Mouse (Mus musculus) kidney, embryonic 14.5 days (tissue): ENCODE measurements around the gene Ccn1. TPM values are rescaled to one million over a fixed set of nuclear protein-coding genes. Genes with fewer than 3 reads are reported as not detected.

ENCODE experiments used
- ATAC-seq: fragments of 200-750 bp; cut with Nextera tagmentation; 2 replicates; pipeline ENCODE4 v1.8.0; 2017; ENCODE audit warnings: moderate number of reproducible peaks, mild to moderate bottlenecking, moderate TSS enrichment, moderate library complexity; ENCODE audit not compliant: low FRiP score, low TSS enrichment
- H3K27ac ChIP-seq: fragments of 300-500 bp; sonication (generic); 2 replicates; pipeline ENCODE4 v1.5.1; 2014; ENCODE audit warnings: low read depth, mild to moderate bottlenecking, low read length, moderate library complexity, mixed read lengths
- H3K27me3 ChIP-seq: fragments of 300-500 bp; sonication (generic); 2 replicates; pipeline ENCODE4 v1.6.1; 2014; ENCODE audit warnings: mild to moderate bottlenecking, low read length; ENCODE audit not compliant: control insufficient read depth, insufficient read depth
- H3K36me3 ChIP-seq: fragments of 300-500 bp; sonication (generic); 2 replicates; pipeline ENCODE4 v1.6.1; 2014; ENCODE audit warnings: low read length, mixed read lengths; ENCODE audit not compliant: control insufficient read depth, insufficient read depth
- H3K4me1 ChIP-seq: fragments of 300-500 bp; sonication (generic); 2 replicates; pipeline ENCODE4 v1.6.1; 2014; ENCODE audit warnings: low read length, mixed read lengths; ENCODE audit not compliant: control insufficient read depth, insufficient read depth
- H3K4me2 ChIP-seq: fragments of 300-500 bp; sonication (generic); replicated peaks from 2 replicates; pipeline ENCODE4 v1.6.1; 2014; ENCODE audit warnings: low read depth, mild to moderate bottlenecking, low read length
- H3K4me3 ChIP-seq: fragments of 300-500 bp; sonication (generic); 2 replicates; pipeline ENCODE4 v1.5.1; 2014; ENCODE audit warnings: mild to moderate bottlenecking, low read length
- H3K9ac ChIP-seq: fragments of 300-500 bp; sonication (generic); 2 replicates; pipeline ENCODE4 v1.6.1; 2014; ENCODE audit warnings: low read depth, mild to moderate bottlenecking, low read length, moderate library complexity
- H3K9me3 ChIP-seq: fragments of 300-500 bp; sonication (generic); 2 replicates; pipeline ENCODE4 v1.6.1; 2016; ENCODE audit warnings: low read length; ENCODE audit not compliant: control insufficient read depth
- WGBS: fragments of 180-500 bp; shearing (Covaris S2); extraction: QIAGEN DNeasy Blood & Tissue Kit; methylation state at CpG from one replicate; pipeline ENCODE4 v1.1.7; 2014; 5-methylcytosine and 5-hydroxymethylcytosine counted together
- polyA plus RNA-seq: library from polyadenylated mRNA; unstranded; fragments of >200 nt; fragmentation: Nextera tagmentation; extraction: Ambion mirVana; gene quantifications from 2 replicates; pipeline ENCODE4 v1.2.1, GENCODE M21; 2014

The Ccn1 gene
- polyA plus RNA-seq, 1 experiment from 2014 or later = 30.9 TPM

DNA sequence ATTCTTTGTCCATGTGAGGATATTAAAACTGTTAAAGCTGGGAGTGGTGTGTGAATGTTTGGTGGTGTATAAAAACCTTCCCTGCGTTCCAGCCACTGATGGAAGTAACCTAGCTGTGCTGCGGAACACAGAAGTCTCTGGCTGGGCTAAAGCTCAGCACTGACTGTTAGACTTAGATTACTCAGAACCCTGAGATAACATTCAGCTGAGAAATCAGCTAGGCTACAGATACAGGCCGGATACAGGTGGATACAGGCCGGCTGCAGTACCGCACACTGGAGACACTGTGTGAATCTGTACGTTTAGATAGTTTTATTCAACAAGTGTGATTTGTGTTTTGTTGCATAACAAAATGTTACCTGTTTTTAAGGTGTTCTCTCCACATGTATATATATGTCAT, 49.0 kb downstream of the Ccn1 start:
- no peak overlapping the region for H3K4me3 ChIP-seq
- no peak overlapping the region for H3K9ac ChIP-seq
- H3K27ac ChIP-seq = no peak overlapping the region
- no peak overlapping the region for H3K4me2 ChIP-seq
- no peaks in the 10 kb centered on the region for H3K9me3 ChIP-seq
- H3K4me1 ChIP-seq = peaks cover 9% of the 10 kb centered on the region; the same call in 1 of the 2 replicates
- WGBS = 90% methylated on average over 6 of the region's 6 CpGs
- no peak for ATAC-seq
- H3K36me3 ChIP-seq = peaks cover 62% of the 10 kb centered on the region
- H3K27me3 ChIP-seq = no peaks in the 10 kb centered on the region

DNA sequence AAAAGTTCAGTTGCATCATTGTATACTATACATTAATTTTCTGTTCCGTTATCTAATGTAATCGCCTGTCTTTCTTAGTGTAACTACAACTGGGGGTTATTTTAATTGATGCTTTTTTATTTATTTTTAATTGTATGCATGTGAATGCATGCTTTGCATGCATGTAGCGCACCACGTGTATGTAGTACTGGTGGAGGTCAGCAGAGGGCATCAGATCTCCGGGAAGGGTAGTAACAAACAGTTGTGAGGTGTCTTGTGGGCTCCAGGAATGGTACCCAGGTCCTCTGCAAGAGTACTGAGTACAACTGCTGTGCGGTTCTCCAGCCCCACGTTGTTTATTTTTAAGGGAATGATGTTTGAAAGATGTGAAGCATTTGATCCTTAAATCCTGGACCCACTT, 50.7 kb downstream of the Ccn1 start:
- Histone ChIP-seq H3K36me3 (peaks cover 60% of the 10 kb centered on the region), H3K9me3 (no peaks in the 10 kb centered on the region), H3K9ac (no peak overlapping the region), H3K27me3 (no peaks in the 10 kb centered on the region), H3K4me3 (no peak overlapping the region), H3K27ac (no peak overlapping the region), H3K4me2 (no peak overlapping the region), H3K4me1 (peaks cover 9% of the 10 kb centered on the region; the same call in 1 of the 2 replicates)
- 98% methylated on average over 7 of the region's 7 CpGs for WGBS
- no peak for ATAC-seq

Other genes starting within 250 kb of the Ccn1 start
- gene Znhit6, start 73.8 kb downstream of the Ccn1 start, polyA plus RNA-seq = 36.2 and 41.7 TPM in 2 replicates
- gene Ddah1, start 108.7 kb upstream of the Ccn1 start, polyA plus RNA-seq = 63.2 and 65.5 TPM in 2 replicates